Mouse (Mus musculus): ENCODE data around the gene Nfia.

The Nfia gene

DNA sequence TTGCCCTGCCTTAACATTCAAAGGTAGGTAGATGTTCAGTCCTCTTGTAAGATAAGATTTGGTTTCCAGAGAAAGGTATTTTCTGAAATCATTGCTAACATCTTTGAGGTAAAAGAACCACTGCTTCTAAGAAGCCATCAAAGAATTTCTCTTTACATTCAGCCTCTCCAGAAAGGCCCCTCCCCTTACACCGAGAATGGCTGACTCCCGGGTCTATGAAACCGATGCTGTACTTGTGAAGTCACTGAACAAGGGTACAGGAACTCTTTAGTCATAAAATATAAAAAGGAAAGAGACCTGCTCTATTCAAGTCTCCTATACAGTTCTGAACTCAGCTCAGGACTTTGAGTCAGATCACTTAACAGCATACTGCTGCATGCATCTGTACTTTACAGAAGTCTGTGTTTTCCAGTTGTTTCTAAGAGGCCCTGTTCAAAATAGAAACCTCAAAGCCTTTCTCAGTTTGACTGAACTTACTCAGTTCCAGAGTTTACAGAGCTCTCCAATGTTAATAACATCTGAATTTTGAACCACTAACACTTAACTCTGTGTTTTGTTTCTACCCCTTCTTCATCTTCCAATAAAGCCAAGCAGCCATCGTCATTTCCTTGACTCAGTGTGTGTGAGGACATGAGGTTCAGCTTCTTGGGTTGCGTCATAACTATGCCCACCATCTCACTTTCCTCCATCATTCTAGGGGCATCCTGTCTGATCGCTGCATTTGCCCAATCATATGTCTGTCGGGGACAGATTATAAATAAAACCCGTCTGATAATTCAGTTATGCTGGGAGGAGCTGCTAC, 223.6 kb downstream of the Nfia start:
- in situ Hi-C loops (cut with MboI; ENCODE audit: low pct_unique_long_range_greater_than_20kb in 1 of 2, low sequenced_read_pairs in 2 of 2, unreplicated experiment in 1 of 2), result no loop called here

DNA sequence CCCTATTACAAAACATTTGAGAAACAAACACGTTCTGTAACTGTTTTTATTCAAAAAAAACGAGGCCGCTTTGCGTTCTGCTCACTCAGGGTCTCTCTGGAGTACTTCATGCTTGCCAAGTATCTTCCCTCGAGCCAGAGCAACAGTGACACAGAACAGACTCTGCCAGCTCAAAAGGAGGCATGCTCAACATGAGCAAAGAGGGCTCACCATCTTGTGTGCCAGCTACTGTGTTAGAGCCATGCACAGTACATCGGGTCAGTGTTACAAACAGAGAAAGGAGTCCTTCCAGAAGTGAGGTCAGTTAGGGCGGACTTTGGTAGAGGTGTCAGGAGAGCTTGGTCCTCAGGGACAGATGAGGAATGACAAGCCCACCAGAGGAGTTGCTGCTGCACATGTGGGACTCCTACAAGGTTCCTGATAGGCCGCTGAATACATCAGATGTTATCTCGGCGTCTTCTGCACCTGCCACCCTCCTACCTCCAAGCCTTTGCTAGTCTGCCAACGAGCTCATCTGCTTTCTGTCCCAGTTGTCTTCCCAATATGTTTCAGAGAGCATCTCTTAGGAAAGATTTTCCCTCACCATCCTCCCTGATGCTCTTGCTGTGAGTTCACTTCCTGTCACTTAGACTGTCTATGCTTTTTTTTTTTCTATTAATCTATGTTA, 224.8 kb downstream of the Nfia start:
- in situ Hi-C loops (cut with MboI; ENCODE audit: low pct_unique_long_range_greater_than_20kb in 1 of 2, low sequenced_read_pairs in 2 of 2, unreplicated experiment in 1 of 2), result no loop called here

DNA sequence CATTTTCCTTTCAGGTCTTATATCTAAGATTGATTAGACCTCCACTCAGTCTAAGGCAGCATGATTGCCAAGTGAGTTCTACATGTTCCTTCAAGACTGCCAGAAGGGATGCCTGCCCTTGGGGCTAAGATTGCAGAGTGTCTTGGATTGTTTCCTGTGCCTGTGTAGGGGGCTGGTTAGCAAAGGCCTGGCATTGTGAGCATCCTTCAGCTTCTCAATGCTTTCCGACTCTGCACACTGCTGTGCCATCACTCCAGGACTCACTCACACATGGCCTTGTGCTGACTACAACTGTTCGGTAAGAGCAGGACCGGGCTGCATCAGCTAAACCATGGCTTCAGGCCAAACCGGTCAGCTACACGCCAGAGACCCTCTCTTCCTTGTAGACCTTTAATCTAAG, 229.7 kb downstream of the Nfia start:
- in situ Hi-C loops (cut with MboI; ENCODE audit: low pct_unique_long_range_greater_than_20kb in 1 of 2, low sequenced_read_pairs in 2 of 2, unreplicated experiment in 1 of 2), result no loop called here

DNA sequence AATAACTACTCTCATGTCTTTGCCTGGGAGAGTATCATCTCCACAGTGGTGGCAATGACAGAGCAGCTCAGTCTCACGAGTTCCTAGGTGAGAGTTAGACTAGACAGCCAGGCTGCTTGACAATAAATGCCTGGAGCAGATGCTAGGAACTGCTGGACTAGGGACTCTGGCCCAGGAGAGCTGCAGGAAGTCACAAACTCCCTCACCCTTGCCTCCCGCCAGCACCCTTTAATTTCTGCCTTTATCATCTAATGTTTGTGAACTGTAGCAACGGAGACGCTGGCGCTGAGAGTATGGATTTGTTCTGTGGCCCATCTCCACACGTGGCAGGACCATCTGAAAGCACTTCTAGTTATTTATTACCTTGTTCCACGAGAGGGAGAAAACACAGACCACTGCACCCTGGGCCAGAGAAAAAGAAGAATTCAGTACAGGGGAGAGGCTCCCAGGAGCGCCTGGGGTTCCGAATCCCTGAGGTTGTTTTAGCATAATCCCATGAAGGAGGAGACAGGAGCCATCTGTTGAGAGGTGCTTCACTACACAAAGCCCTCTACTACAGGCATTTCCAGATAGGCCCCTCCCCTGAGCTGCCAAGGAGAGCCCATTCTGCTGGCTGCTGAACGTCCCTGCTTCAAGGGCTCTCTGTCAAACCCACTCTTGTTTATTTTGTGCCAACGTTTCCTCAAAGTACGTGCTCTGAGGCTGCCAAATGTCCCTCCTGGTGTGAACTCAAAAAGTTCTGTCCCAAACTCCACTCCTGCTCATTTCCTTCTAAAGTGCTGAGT, 231.0 kb downstream of the Nfia start:
- in situ Hi-C loops (cut with MboI; ENCODE audit: low pct_unique_long_range_greater_than_20kb in 1 of 2, low sequenced_read_pairs in 2 of 2, unreplicated experiment in 1 of 2), result no loop called here

DNA sequence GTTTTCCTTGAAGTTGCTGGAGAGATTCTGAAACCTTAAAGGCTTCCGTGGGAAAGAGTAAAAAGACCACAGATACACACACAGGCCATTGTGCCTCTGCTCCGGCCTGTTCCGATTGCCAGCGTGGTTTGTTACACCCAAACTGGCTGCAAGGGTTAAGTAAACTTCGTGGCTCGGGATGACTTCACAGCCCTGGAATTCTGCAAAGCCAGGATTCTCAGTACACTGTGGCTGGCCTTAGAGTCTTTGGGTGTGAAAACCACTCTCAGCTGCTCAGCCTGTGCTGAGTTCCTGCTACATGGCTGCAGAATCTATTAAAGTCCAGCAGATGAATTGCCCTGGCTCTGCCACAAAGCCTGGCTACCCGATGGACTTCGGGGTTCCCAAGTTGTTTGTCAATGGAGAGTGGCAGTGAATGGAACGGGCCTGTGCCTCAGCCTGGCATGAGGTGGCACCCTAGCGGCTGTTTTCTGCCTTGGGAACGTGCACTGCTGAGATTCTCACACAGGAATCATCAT, 231.6 kb downstream of the Nfia start:
- in situ Hi-C loops (cut with MboI; ENCODE audit: low pct_unique_long_range_greater_than_20kb in 1 of 2, low sequenced_read_pairs in 2 of 2, unreplicated experiment in 1 of 2), result no loop called here

DNA sequence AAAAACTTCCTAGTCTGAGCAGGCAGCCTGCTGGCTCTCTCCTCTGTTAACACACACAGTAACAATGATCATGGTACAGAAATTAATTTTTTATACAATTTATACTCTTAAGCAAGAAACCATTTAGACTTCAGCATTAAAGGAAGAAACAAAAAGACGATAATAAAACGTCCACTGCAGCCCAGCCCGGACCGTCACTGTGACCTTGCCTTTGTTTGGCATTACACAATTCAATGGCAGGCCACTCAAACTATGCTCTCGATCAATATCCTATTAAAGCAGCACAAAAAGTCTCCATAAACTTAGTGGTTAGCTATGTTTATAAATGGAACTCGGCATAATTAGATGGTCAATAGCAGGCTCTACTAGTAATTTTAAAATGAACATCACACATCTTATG, 232.5 kb downstream of the Nfia start:
- in situ Hi-C loops (cut with MboI; ENCODE audit: low pct_unique_long_range_greater_than_20kb in 1 of 2, low sequenced_read_pairs in 2 of 2, unreplicated experiment in 1 of 2), result no loop called here

DNA sequence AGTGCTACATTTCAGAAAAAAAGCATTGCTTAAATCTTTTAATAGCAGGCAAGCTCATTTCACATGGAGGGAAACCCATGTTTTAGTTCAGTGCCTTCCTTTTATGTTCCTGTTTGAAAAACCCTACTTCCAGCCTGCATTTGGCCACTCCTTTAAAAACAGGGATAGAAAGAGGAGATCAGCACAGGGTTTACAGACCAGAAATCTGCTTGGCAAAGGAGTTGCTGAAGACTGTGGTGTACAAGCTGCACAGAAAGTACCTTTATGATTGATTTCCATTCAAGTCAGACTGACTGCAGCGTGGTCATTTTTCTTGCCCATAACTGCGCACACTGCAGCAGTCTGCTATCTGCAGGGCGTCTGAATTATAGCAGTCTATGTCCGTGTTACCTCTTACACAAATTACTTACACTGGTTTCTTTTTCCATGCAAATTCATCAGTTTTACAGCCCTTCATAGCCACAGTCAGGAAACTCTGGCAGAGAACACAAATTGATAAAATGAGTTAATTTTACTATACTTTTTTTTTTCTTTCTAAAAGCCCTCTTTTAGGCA, 236.4 kb downstream of the Nfia start:
- in situ Hi-C loops (cut with MboI; ENCODE audit: low pct_unique_long_range_greater_than_20kb in 1 of 2, low sequenced_read_pairs in 2 of 2, unreplicated experiment in 1 of 2), result no loop called here

DNA sequence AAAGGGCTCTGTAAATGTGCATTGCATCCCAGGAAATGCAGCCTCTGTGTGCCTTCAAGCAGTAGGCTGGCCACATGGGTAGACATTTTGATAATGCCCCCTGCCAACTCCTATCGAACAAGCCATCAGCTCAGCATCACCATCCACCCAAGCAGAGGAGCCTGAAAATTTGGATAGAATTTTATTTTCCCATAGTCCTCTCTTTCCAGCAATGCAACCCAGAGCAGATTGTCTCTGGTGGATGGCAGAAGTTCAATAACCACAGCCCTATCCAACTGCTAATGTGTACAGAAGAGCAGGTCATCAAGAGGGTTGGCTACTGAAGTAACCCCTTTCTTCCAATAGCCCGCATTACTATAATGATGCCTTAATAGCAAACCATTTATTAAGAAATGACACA, 237.4 kb downstream of the Nfia start:
- in situ Hi-C loops (cut with MboI; ENCODE audit: low pct_unique_long_range_greater_than_20kb in 1 of 2, low sequenced_read_pairs in 2 of 2, unreplicated experiment in 1 of 2), result no loop called here

DNA sequence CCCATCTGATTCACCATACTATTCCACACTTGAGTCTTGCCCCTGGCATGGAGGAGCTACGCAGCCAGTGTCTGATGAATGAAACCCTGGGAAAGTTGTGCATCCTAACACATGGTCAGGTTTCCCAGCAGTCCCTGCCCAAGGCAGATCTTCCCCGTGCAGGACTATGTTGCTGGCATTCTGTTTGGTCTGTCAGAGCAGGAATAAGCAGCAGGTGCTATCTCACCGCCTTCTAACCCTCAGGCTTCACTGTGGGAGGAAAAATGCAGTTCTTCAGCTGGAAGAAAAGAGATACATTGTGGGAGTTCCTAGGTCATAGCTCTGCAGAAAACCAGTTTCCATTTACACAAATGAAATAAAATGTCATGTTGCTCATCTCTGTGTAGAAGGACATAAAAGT, 247.3 kb downstream of the Nfia start:
- in situ Hi-C loops (cut with MboI; ENCODE audit: low pct_unique_long_range_greater_than_20kb in 1 of 2, low sequenced_read_pairs in 2 of 2, unreplicated experiment in 1 of 2), result no loop called here

DNA sequence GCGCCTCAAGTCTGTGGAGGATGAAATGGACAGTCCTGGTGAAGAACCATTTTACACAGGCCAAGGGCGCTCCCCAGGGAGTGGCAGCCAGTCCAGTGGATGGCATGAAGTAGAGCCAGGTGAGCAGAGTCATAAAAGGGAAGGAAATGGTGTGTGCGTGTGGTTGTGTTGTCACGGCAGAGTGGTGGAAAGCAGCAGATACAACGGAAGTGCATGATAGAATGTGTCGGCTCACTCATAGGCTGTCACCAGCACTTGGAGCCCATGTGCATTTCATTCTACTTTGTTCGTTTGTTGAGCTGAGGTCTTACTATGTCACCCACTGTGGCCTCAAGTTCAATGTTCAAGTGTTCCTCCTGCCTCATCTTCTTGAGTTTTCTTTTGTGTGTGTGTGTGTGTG, 248.3 kb downstream of the Nfia start:
- in situ Hi-C loops (cut with MboI; ENCODE audit: low pct_unique_long_range_greater_than_20kb in 1 of 2, low sequenced_read_pairs in 2 of 2, unreplicated experiment in 1 of 2), result no loop called here

DNA sequence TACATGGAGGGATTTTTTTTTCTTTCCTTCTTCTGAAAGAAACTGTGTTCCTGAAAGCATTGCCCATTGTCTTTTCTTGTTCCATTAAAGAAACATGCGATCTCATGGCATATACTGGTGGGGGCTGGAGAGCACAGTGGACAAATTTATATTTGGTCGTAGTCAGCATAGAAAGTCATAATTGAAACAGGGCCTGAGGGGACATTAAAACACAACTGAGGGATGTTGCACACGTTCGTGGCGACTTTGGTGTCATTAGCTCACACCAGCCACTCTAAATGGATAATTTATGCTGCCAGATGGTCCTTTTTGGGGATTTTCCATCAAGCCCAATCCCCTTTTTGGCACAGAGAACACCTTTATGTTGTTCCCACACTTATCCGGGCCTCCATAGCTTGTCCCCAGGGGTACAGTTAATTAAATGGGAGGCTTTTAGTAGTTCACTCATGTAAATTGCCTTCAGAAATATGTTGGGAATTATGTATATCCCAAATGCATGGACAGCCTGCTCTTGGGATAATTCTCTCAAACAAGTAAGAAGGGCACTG, 250.8 kb downstream of the Nfia start:
- in situ Hi-C loops (cut with MboI; ENCODE audit: low pct_unique_long_range_greater_than_20kb in 1 of 2, low sequenced_read_pairs in 2 of 2, unreplicated experiment in 1 of 2), result no loop called here

DNA sequence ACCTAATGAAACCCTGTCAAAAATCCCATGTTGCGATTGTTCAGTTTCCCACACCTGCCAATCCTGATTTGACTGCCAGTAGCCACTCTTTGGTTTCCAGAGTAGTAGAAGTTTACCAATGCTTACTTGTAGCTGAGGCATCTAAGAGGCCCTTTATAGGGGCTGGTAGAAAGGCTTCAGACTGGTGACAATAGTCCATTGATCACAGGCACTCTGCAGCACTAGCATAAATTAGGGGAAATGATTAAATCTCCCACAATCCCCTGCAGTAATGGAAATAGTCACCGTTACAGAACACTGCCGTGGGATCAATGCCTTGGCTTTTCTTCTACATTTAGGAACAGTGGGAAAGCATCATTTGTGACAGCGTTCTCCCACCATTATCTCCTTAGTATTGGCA, 254.9 kb downstream of the Nfia start:
- in situ Hi-C loops (cut with MboI; ENCODE audit: low pct_unique_long_range_greater_than_20kb in 1 of 2, low sequenced_read_pairs in 2 of 2, unreplicated experiment in 1 of 2), result no loop called here

DNA sequence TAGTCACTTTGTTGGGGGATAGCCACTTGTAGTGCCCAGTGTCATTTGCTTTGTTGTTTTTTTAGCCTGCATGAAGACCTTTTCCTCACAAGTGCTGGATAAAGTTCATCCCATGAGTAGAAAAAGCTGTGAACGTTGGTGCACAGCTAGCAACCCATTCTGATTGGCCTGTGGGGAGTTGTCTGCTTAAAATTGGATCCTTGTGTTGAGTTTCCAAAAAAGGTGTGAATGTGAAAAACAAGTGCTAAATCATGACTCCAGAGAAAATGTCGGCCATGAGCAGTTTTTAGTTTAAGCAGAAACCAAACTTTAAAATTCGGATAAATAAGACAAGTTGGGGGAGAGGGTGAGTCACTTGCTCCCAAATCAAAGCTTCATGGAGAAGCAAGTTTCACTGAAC, 259.3 kb downstream of the Nfia start:
- in situ Hi-C loops (cut with MboI; ENCODE audit: low pct_unique_long_range_greater_than_20kb in 1 of 2, low sequenced_read_pairs in 2 of 2, unreplicated experiment in 1 of 2), result no loop called here

DNA sequence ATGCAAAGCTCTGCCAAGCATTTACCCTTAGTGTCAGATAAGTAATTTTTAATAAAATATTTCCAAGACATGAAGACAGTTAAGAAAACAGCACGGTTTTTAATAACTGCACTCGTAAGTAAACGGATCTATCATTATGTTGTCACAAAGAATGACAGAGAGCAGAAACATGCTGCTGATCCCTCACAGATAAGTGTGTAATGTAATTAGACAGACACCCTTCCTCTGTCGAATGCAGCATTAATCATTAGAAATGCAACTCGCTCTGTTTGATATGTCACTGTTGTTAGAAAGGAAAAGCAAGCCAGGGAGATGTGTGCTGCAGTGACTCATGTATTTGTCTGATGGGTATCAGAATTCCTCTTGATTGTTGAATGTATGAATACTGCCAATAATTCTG, 259.8 kb downstream of the Nfia start:
- in situ Hi-C loops (cut with MboI; ENCODE audit: low pct_unique_long_range_greater_than_20kb in 1 of 2, low sequenced_read_pairs in 2 of 2, unreplicated experiment in 1 of 2), result no loop called here

DNA sequence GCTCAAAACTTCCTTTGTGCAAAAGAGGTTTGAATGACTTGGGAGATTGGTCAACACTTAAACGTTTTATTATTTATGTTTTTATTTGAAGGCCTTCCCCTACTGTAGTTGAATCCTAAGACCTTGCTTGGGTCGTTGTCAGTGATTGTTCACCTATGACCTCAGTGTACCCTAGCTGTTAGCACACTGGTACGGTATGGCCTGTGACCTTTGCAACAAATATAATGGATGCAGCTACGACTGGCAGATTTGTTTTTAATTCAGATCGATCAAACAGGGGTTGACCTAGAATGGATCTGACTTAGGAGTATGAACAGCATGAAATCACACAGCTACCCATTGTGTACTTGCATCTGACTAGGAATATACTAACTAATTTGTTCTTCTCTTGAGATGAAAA, 266.6 kb downstream of the Nfia start:
- in situ Hi-C loops (cut with MboI; ENCODE audit: low pct_unique_long_range_greater_than_20kb in 1 of 2, low sequenced_read_pairs in 2 of 2, unreplicated experiment in 1 of 2), result no loop called here

DNA sequence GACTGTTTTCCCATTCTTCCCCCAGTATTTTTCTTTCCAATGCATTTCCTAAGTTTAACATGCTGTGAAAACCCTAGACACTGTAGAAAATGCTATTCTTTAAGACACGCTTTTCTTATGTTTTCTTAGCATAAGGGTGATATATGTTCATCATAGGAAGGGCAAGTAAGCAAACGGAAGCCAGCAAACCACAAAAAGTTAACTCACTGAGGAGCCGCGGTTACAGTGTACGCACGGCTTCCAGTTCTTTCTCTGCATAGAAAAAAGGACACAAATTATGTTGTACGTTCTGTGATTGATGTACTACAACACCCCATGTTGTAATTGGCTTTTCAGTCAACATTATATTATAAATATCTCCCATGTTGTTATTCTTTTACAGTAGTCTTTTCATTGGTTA, 267.6 kb downstream of the Nfia start:
- in situ Hi-C loops (cut with MboI; ENCODE audit: low pct_unique_long_range_greater_than_20kb in 1 of 2, low sequenced_read_pairs in 2 of 2, unreplicated experiment in 1 of 2), result no loop called here

DNA sequence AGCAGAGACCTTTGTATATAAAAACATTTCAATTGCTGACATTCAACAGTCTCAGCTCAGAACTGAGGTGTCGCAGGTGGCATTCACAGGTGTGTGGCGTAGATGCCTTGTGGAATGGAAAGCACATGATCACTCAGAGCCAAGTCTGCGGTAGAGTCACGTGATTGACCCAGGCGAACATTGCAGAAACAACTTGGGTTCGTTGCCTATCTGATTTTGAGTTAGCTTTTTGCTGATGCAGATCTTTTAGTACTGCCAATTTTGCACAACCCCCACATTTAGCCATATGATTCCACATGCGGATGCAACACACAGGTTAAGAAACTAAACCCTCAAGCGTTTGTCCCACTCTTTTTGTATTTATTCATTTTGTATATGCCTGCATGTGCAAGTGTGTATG, 272.1 kb downstream of the Nfia start:
- in situ Hi-C loops (cut with MboI; ENCODE audit: low pct_unique_long_range_greater_than_20kb in 1 of 2, low sequenced_read_pairs in 2 of 2, unreplicated experiment in 1 of 2), result no loop called here

DNA sequence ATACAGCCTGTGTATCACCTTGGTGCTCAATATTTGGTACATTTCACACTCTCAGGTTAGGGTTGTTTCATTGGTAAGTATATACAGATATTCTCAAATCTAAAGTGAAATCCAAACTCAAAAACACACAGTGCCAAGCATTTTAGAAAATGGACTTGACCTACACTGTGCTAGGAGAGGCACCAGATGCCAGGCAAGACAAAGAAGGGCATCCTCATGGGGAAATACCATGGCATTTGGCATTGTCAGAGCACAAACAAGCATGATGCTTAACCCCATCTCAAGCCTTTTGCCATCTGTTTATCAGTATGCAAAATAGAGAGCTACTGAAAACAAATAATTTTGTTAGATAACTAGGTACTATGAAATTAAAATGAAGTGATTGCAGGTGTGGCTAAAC, 274.8 kb downstream of the Nfia start:
- in situ Hi-C loops (cut with MboI; ENCODE audit: low pct_unique_long_range_greater_than_20kb in 1 of 2, low sequenced_read_pairs in 2 of 2, unreplicated experiment in 1 of 2), result no loop called here

DNA sequence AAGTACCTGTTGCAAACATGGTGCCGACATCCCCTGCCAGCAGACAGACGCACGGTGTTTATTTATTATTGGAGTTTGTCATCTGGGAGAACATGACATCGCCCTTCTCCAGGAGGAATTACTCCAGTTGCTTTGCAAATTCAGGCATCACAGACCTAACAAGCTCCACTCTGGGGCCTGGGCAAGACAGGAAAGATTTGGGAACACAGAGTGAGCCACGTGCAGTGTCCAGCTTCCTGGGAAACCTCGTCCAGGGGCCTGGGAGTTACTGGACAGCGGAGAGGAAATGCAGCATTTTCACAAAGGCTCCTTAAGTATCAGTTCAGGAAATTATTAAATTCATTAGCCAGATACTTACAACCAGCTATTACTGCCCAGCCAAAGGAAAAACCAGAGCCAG, 277.1 kb downstream of the Nfia start:
- in situ Hi-C loops (cut with MboI; ENCODE audit: low pct_unique_long_range_greater_than_20kb in 1 of 2, low sequenced_read_pairs in 2 of 2, unreplicated experiment in 1 of 2), result no loop called here

Measured in mouse embryonic stem cell (cell line).